Mouse (Mus musculus) midbrain, embryonic 15.5 days (tissue): ENCODE data around the gene Ric8b. TPM values are rescaled to one million over a fixed set of nuclear protein-coding genes. Genes with fewer than 3 reads are reported as not detected.
A peak's percentile ranks its signal among the peaks of the same experiment; 100 is the strongest.

Experiments used
- ATAC-seq: fragments of 200-750 bp; cut with Nextera tagmentation; replicated peaks from 2 replicates; pipeline ENCODE4 v1.8.0; 2017; ENCODE audit warnings: moderate TSS enrichment
- H3K27ac ChIP-seq: fragments of 300-500 bp; sonication (generic); 2 replicates; pipeline ENCODE4 v1.5.1; 2015; ENCODE audit warnings: mild to moderate bottlenecking, inconsistent platforms
- H3K27me3 ChIP-seq: fragments of 300-500 bp; sonication (generic); replicated peaks from 2 replicates; pipeline ENCODE4 v1.6.1; 2015; ENCODE audit warnings: inconsistent platforms
- H3K36me3 ChIP-seq: fragments of 300-500 bp; sonication (generic); replicated peaks from 2 replicates; pipeline ENCODE4 v1.6.1; 2015; ENCODE audit warnings: inconsistent platforms
- H3K4me1 ChIP-seq: fragments of 300-500 bp; sonication (generic); 2 replicates; pipeline ENCODE4 v1.6.1; 2015; ENCODE audit warnings: inconsistent platforms
- H3K4me2 ChIP-seq: fragments of 300-500 bp; sonication (generic); 2 replicates; pipeline ENCODE4 v1.6.1; 2015; ENCODE audit warnings: inconsistent platforms, mild to moderate bottlenecking, moderate library complexity
- H3K4me3 ChIP-seq: fragments of 300-500 bp; sonication (generic); 2 replicates; pipeline ENCODE4 v1.5.1; 2015; ENCODE audit warnings: mild to moderate bottlenecking, inconsistent platforms
- H3K9ac ChIP-seq: fragments of 300-500 bp; sonication (generic); 2 replicates; pipeline ENCODE4 v1.6.1; 2015; ENCODE audit warnings: mild to moderate bottlenecking, inconsistent platforms
- H3K9me3 ChIP-seq: fragments of 300-500 bp; sonication (generic); 2 replicates; pipeline ENCODE4 v1.6.1; 2016; ENCODE audit warnings: inconsistent platforms
- WGBS: fragments of 180-500 bp; shearing (Covaris S2); methylation state at CpG from one replicate; pipeline ENCODE4 v1.1.7; 2015; ENCODE audit warnings: mixed read lengths; 5-methylcytosine and 5-hydroxymethylcytosine counted together
- polyA plus RNA-seq: library from polyadenylated mRNA; unstranded; fragments of >200 nt; fragmentation: Nextera tagmentation; extraction: Ambion mirVana; gene quantifications from 2 replicates; pipeline ENCODE4 v1.2.1, GENCODE M21; 2015

Gene Ric8b
- polyA plus RNA-seq, 1 experiment from 2014 or later = 51.8 TPM

- no peak overlapping the region for H3K27ac ChIP-seq
- H3K9me3 ChIP-seq = no peaks in the 10 kb centered on the region
- H3K4me3 ChIP-seq = no peak overlapping the region
- H3K4me1 ChIP-seq = peaks cover 15% of the 10 kb centered on the region
- 34% methylated on average over 10 of the region's 10 CpGs for WGBS
- H3K4me2 ChIP-seq = no peak overlapping the region
- H3K36me3 ChIP-seq = no peaks in the 10 kb centered on the region
- H3K27me3 ChIP-seq = no peaks in the 10 kb centered on the region
- H3K9ac ChIP-seq = no peak overlapping the region
- no peak for ATAC-seq
These were observed 80.3 kb downstream of the Ric8b start for GRCm38 (mm10) chr10:84997571-84998224.

GRCm38 (mm10) chr10:84998225-84998579 lies 80.8 kb downstream of the Ric8b start:
- Histone ChIP-seq H3K4me1 (peaks cover 15% of the 10 kb centered on the region), H3K9ac (no peak overlapping the region), H3K9me3 (no peaks in the 10 kb centered on the region), H3K27ac (no peak overlapping the region), H3K4me3 (no peak overlapping the region), H3K27me3 (no peaks in the 10 kb centered on the region), H3K36me3 (no peaks in the 10 kb centered on the region), H3K4me2 (no peak overlapping the region)
- WGBS = 51% methylated on average over 1 of the region's 1 CpGs
- ATAC-seq = peak; percentile 66; the same call in 1 of the 2 replicates

- Histone ChIP-seq H3K9ac (no peak overlapping the region), H3K4me3 (no peak overlapping the region), H3K4me2 (no peak overlapping the region), H3K4me1 (peaks cover 11% of the 10 kb centered on the region), H3K36me3 (no peaks in the 10 kb centered on the region), H3K9me3 (no peaks in the 10 kb centered on the region), H3K27me3 (no peaks in the 10 kb centered on the region), H3K27ac (no peak overlapping the region)
- WGBS = 82% methylated on average over 7 of the region's 7 CpGs
- ATAC-seq = no peak
These were observed 84.5 kb downstream of the Ric8b start for GRCm38 (mm10) chr10:85001920-85002319.

GRCm38 (mm10) chr10:85003190-85004026 lies 86.0 kb downstream of the Ric8b start:
- Histone ChIP-seq H3K4me3 (no peak overlapping the region), H3K27me3 (no peaks in the 10 kb centered on the region), H3K9me3 (no peaks in the 10 kb centered on the region), H3K36me3 (no peaks in the 10 kb centered on the region), H3K27ac (no peak overlapping the region), H3K4me1 (peaks cover 5% of the 10 kb centered on the region; the same call in 1 of the 2 replicates), H3K4me2 (no peak overlapping the region), H3K9ac (no peak overlapping the region)
- 93% methylated on average over 7 of the region's 7 CpGs for WGBS
- no peak for ATAC-seq

GRCm38 (mm10) chr10:85006573-85007310 lies 89.3 kb downstream of the Ric8b start:
- no peak overlapping the region for H3K9ac ChIP-seq
- H3K27ac ChIP-seq = no peak overlapping the region
- H3K4me2 ChIP-seq = no peak overlapping the region
- no peak overlapping the region for H3K4me3 ChIP-seq
- H3K36me3 ChIP-seq = no peaks in the 10 kb centered on the region; the same call in 1 of the 2 replicates
- H3K9me3 ChIP-seq = no peaks in the 10 kb centered on the region
- WGBS = 69% methylated on average over 7 of the region's 7 CpGs
- peaks cover 7% of the 10 kb centered on the region; the same call in 1 of the 2 replicates for H3K4me1 ChIP-seq
- H3K27me3 ChIP-seq = no peaks in the 10 kb centered on the region
- ATAC-seq = no peak

- Histone ChIP-seq H3K36me3 (no peaks in the 10 kb centered on the region; the same call in 1 of the 2 replicates), H3K27me3 (no peaks in the 10 kb centered on the region), H3K9me3 (no peaks in the 10 kb centered on the region), H3K4me2 (no peak overlapping the region), H3K9ac (no peak overlapping the region), H3K27ac (0 out of 2 replicates have a peak overlapping the region, but pooled peaks have one; percentile 3), H3K4me3 (no peak overlapping the region), H3K4me1 (peaks cover 7% of the 10 kb centered on the region; the same call in 1 of the 2 replicates)
- no peak for ATAC-seq
- 56% methylated on average over 11 of the region's 11 CpGs for WGBS
These were observed 90.7 kb downstream of the Ric8b start for GRCm38 (mm10) chr10:85007861-85008840.

- Histone ChIP-seq H3K4me1 (peaks cover 31% of the 10 kb centered on the region), H3K27ac (no peak overlapping the region), H3K36me3 (no peaks in the 10 kb centered on the region; the same call in 1 of the 2 replicates), H3K4me2 (no peak overlapping the region), H3K27me3 (no peaks in the 10 kb centered on the region), H3K4me3 (no peak overlapping the region), H3K9ac (no peak overlapping the region), H3K9me3 (no peaks in the 10 kb centered on the region)
- no peak for ATAC-seq
- 64% methylated on average over 2 of the region's 2 CpGs for WGBS
These were observed 93.7 kb downstream of the Ric8b start for GRCm38 (mm10) chr10:85011066-85011465.

GRCm38 (mm10) chr10:85013464-85013863 lies 96.0 kb downstream of the Ric8b start:
- H3K4me3 ChIP-seq = no peak overlapping the region
- no peak overlapping the region; the same call in 1 of the 2 replicates for H3K9ac ChIP-seq
- 4% methylated on average over 1 of the region's 1 CpGs for WGBS
- H3K36me3 ChIP-seq = peaks cover 5% of the 10 kb centered on the region; the same call in 1 of the 2 replicates
- H3K4me1 ChIP-seq = peaks cover 25% of the 10 kb centered on the region
- peak; percentile 62 for ATAC-seq
- H3K27me3 ChIP-seq = no peaks in the 10 kb centered on the region
- no peak overlapping the region for H3K27ac ChIP-seq
- H3K9me3 ChIP-seq = no peaks in the 10 kb centered on the region
- no peak overlapping the region for H3K4me2 ChIP-seq

- no peak overlapping the region; the same call in 1 of the 2 replicates for H3K9ac ChIP-seq
- 20% methylated on average over 8 of the region's 8 CpGs for WGBS
These were observed 96.6 kb downstream of the Ric8b start for GRCm38 (mm10) chr10:85013924-85014428.

GRCm38 (mm10) chr10:85014456-85014976 lies 97.1 kb downstream of the Ric8b start:
- Histone ChIP-seq H3K4me2 (no peak overlapping the region), H3K4me3 (no peak overlapping the region), H3K9me3 (no peaks in the 10 kb centered on the region), H3K9ac (no peak overlapping the region), H3K36me3 (peaks cover 7% of the 10 kb centered on the region; the same call in 1 of the 2 replicates), H3K4me1 (peaks cover 24% of the 10 kb centered on the region), H3K27ac (peak overlapping the region; percentile 57; the same call in 1 of the 2 replicates), H3K27me3 (no peaks in the 10 kb centered on the region)
- peak; percentile 63 for ATAC-seq
- WGBS = 19% methylated on average over 9 of the region's 9 CpGs

More at GRCm38 (mm10) chr10:85013924-85014428, 96.6 kb downstream of the Ric8b start:
- Histone ChIP-seq H3K4me2 (no peak overlapping the region), H3K27me3 (no peaks in the 10 kb centered on the region), H3K9me3 (no peaks in the 10 kb centered on the region), H3K27ac (no peak overlapping the region), H3K4me1 (peaks cover 24% of the 10 kb centered on the region), H3K36me3 (peaks cover 7% of the 10 kb centered on the region; the same call in 1 of the 2 replicates), H3K4me3 (no peak overlapping the region)
- peak; percentile 13; the same call in 1 of the 2 replicates for ATAC-seq
